Mouse (Mus musculus) limb, embryonic 11.5 days (tissue): ENCODE results near the gene Nrg4. TPM values are rescaled to one million over a fixed set of nuclear protein-coding genes. Genes with fewer than 3 reads are reported as not detected.

Source experiments
- ATAC-seq: fragments of 200-750 bp; cut with Nextera tagmentation; 2 replicates; pipeline ENCODE4 v1.8.0; 2017; ENCODE audit warnings: low read depth; ENCODE audit not compliant: insufficient number of reproducible peaks, low FRiP score, low TSS enrichment
- DNase-seq: peaks from one replicate; pipeline ENCODE4 v3.0.0-alpha.2; 2015; ENCODE audit warnings: low spot score
- H3K27ac ChIP-seq: fragments of 300-500 bp; sonication (generic); replicated peaks from 2 replicates; pipeline ENCODE4 v1.5.1; 2014; ENCODE audit warnings: low read depth, mild to moderate bottlenecking, low read length
- H3K27me3 ChIP-seq: fragments of 300-500 bp; sonication (generic); 2 replicates; pipeline ENCODE4 v1.6.1; 2014; ENCODE audit warnings: mild to moderate bottlenecking, low read length, mixed read lengths; ENCODE audit not compliant: control insufficient read depth, insufficient read depth
- H3K36me3 ChIP-seq: fragments of 300-500 bp; sonication (generic); 2 replicates; pipeline ENCODE4 v1.6.1; 2014; ENCODE audit warnings: mild to moderate bottlenecking, low read length, moderate library complexity, mixed read lengths; ENCODE audit not compliant: control insufficient read depth, insufficient read depth
- H3K4me1 ChIP-seq: fragments of 300-500 bp; sonication (generic); 2 replicates; pipeline ENCODE4 v1.6.1; 2014; ENCODE audit warnings: low read length, mixed read lengths; ENCODE audit not compliant: control insufficient read depth, insufficient read depth
- H3K4me2 ChIP-seq: fragments of 300-500 bp; sonication (generic); 2 replicates; pipeline ENCODE4 v1.6.1; 2014; ENCODE audit warnings: low read depth, mild to moderate bottlenecking, moderate library complexity; ENCODE audit not compliant: severe bottlenecking
- H3K4me3 ChIP-seq: fragments of 300-500 bp; sonication (generic); 2 replicates; pipeline ENCODE4 v1.5.1; 2014; ENCODE audit warnings: low read depth, low read length
- H3K9ac ChIP-seq: fragments of 300-500 bp; sonication (generic); 2 replicates; pipeline ENCODE4 v1.6.1; 2014; ENCODE audit warnings: mild to moderate bottlenecking, low read length
- H3K9me3 ChIP-seq: fragments of 300-500 bp; sonication (generic); 2 replicates; pipeline ENCODE4 v1.6.1; 2016; ENCODE audit warnings: low read length; ENCODE audit not compliant: control insufficient read depth
- WGBS: fragments of 180-500 bp; shearing (Covaris S2); extraction: QIAGEN DNeasy Blood & Tissue Kit; methylation state at CpG from one replicate; pipeline ENCODE4 v1.1.7; 2014; 5-methylcytosine and 5-hydroxymethylcytosine counted together
- polyA plus RNA-seq: library from polyadenylated mRNA; unstranded; fragments of >200 nt; fragmentation: Nextera tagmentation; extraction: Ambion mirVana; gene quantifications from 2 replicates; pipeline ENCODE4 v1.2.1, GENCODE M21; 2014

Nrg4 gene
- polyA plus RNA-seq, 1 experiment from 2014 or later: 1.5 TPM

DNA sequence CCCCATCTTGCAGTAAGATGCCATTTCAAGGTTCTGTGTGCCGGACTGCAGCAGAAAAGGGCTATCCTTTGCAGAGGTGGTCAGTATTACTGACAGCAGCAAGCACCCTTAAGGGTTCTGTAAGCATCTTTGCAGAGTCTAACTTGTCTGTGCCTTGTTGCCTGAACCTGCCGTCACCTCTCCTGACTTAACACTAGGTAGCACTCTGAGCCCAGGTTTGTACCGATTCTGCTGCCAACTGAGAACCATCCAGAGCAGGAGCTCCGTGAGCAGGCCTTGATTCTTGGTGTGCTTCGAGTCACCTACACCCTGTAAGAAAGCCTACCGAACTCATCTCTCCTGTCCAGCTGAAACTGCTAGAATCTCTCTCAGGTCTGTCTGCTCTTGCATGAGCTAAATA is 95.1 kb downstream of the Nrg4 start:
- 69% methylated on average over 6 of the region's 6 CpGs for WGBS
- H3K4me3 ChIP-seq: no peak overlapping the region

DNA sequence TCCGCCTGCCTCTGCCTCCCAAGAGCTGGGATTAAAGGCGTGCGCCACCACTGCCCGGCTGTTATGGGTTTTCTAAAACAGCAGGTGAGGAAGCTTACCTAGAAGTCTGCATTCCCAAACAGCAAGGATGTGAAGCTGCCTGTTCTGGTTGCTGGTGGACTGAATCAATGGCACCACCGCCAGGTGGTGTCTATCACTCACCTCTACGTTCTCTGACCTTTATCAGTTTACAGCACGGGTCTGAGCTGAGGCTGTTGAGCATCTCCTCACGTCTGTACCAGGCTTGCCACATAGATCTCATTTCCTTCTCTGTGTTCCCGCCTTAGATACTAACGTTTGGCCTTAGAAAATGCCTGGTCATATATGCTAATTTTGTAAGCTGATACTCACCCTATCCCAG is 97.6 kb downstream of the Nrg4 start:
- whole genome bisulfite sequencing: 66% methylated on average over 10 of the region's 10 CpGs
- ATAC-seq (no peak), DNase-seq (no peak)
- Histone ChIP-seq H3K9ac (no peak overlapping the region), H3K4me1 (no peaks in the 10 kb centered on the region), H3K27me3 (no peaks in the 10 kb centered on the region), H3K9me3 (no peaks in the 10 kb centered on the region), H3K36me3 (no peaks in the 10 kb centered on the region; the same call in 1 of the 2 replicates), H3K27ac (no peak overlapping the region), H3K4me2 (no peak overlapping the region), H3K4me3 (no peak overlapping the region)

More for the DNA sequence above, 95.1 kb downstream of the Nrg4 start:
- ATAC-seq (no peak), DNase-seq (no peak)
- Histone ChIP-seq H3K9ac (no peak overlapping the region), H3K27me3 (no peaks in the 10 kb centered on the region), H3K27ac (no peak overlapping the region), H3K36me3 (no peaks in the 10 kb centered on the region), H3K4me2 (no peak overlapping the region), H3K4me1 (no peaks in the 10 kb centered on the region), H3K9me3 (no peaks in the 10 kb centered on the region)

DNA sequence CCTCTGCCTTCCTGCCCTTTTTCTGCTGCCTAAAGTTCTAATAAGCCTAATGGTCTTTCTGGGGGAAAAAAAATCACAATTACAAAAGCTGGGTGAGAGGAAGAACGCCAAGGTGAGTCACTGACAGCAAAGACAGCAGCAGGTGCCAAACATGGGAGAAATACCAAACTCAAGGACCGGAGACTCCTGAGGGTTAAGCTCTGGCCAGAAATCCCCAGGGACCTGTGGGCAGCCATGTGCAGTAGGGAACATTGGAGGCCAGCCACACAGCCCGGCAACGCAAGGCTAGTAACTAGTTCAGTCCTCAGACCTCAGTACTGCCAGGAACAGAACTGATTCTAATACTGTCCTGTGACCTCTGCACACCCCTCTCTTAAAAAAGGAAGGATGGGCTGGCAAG is 98.5 kb downstream of the Nrg4 start:
- H3K4me1 ChIP-seq: no peaks in the 10 kb centered on the region
- H3K9ac ChIP-seq: no peak overlapping the region
- 90% methylated on average over 4 of the region's 4 CpGs for WGBS
- H3K4me3 ChIP-seq: no peak overlapping the region
- H3K9me3 ChIP-seq: no peaks in the 10 kb centered on the region
- DNase-seq (no peak), ATAC-seq (no peak)
- H3K4me2 ChIP-seq: no peak overlapping the region
- H3K36me3 ChIP-seq: peaks cover 4% of the 10 kb centered on the region
- H3K27me3 ChIP-seq: no peaks in the 10 kb centered on the region
- H3K27ac ChIP-seq: no peak overlapping the region

DNA sequence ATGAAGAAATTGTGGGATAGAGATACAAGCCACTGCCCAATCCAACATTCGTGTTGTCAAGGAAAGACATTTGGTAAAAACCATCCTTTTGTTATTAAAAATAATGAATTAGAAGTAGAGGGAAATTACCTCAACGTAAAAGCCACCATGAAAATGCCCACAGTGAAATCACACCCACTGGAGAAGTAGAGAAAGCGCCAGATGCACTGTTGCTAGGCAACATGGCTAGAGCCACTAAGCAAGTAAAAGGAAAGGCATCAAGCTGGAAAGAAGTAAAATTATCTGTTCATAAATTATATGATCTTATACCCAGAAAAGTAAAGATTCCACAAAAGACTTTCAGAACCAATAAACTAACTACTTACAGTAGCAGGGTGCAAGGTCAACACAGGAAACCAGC is 100.4 kb downstream of the Nrg4 start:
- Histone ChIP-seq H3K4me1 (no peaks in the 10 kb centered on the region), H3K4me2 (no peak overlapping the region), H3K9ac (no peak overlapping the region), H3K9me3 (no peaks in the 10 kb centered on the region), H3K27me3 (no peaks in the 10 kb centered on the region), H3K4me3 (no peak overlapping the region), H3K36me3 (peaks cover 12% of the 10 kb centered on the region), H3K27ac (no peak overlapping the region)
- DNase-seq: no peak
- 93% methylated on average over 3 of the region's 3 CpGs for WGBS
- ATAC-seq: no peak

DNA sequence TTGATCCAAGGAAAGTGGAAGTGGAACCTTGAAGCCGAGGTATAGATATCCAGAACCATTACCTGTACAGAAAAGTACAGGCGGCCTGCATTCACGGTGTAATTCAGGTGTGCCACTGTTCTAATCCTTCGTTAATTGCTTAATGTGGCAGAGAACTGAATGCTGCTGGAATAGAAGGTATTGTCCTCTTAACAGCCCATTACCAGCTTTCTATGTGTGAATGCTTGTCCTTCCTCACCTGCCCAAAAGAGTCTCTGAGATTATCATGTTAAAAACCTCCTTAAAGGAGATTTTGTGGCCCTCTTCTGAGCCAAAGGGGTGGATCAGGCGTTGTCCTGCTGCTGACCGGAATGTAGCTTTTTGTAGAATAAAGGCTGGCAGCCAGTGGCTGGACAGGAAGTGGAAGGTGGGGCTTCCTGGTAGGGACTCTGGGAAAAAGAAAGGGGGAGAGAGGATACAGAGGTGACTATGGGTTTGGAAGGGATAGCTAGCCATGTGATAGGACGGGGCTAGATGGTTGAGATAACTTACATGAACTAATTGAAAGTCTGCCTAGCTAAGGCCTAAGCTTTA is 101.4 kb downstream of the Nrg4 start:
- ATAC-seq: no peak
- 91% methylated on average over 7 of the region's 7 CpGs for WGBS

DNA sequence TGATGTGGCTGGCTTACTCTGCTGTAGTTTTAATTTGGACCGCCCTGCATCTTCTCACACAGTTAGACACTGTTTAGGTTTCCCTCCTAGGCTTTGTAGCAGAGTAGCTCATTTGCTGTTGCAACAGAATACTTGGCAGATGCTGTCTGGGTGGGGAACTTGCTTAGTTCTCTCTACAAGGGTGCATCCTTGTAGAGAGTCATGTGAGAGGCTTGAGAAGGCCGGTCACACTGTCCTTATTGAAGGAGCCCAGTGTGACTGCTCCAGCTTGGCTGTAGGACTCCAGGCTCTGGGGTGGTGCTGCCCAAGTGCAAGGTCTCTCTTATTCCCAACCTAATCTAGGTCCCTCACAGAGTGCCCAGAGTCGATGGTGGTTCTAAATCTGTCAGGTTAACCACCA is 109.3 kb downstream of the Nrg4 start:
- no peaks in the 10 kb centered on the region for H3K9me3 ChIP-seq
- no peak overlapping the region for H3K27ac ChIP-seq
- no peaks in the 10 kb centered on the region for H3K27me3 ChIP-seq
- H3K4me3 ChIP-seq: no peak overlapping the region
- ATAC-seq: no peak
- H3K9ac ChIP-seq: no peak overlapping the region
- no peak overlapping the region for H3K4me2 ChIP-seq
- no peak for DNase-seq
- H3K4me1 ChIP-seq: no peaks in the 10 kb centered on the region
- peaks cover 19% of the 10 kb centered on the region for H3K36me3 ChIP-seq
- WGBS: 96% methylated on average over 3 of the region's 3 CpGs

More for the DNA sequence above, 101.4 kb downstream of the Nrg4 start:
- Histone ChIP-seq H3K36me3 (peaks cover 18% of the 10 kb centered on the region), H3K27me3 (no peaks in the 10 kb centered on the region), H3K4me1 (no peaks in the 10 kb centered on the region), H3K9ac (no peak overlapping the region), H3K27ac (no peak overlapping the region), H3K4me3 (no peak overlapping the region), H3K9me3 (no peaks in the 10 kb centered on the region), H3K4me2 (no peak overlapping the region)
- DNase-seq: no peak

DNA sequence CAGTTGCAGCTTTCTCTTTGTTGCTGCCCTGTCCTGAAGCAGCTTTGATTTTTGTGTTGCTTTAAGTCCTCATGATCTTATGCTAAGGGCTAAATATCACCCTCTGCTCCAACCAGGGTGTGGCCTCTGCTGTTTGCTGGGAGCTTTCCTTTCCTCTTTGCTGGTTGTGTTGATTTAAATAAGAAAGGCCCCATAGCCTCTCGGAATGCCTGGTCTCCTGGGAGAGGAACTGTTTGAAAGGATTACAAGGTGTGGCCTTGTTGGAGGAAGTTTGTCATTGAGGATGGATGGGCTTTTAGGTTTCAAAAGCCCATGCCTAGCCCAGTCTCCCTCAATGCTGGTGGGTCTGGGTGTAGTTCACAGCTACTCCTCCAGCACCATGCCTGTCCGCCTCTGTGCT is 110.6 kb downstream of the Nrg4 start:
- Histone ChIP-seq H3K27me3 (no peaks in the 10 kb centered on the region), H3K4me2 (no peak overlapping the region), H3K36me3 (peaks cover 14% of the 10 kb centered on the region), H3K4me1 (no peaks in the 10 kb centered on the region), H3K27ac (no peak overlapping the region), H3K9ac (no peak overlapping the region), H3K4me3 (no peak overlapping the region), H3K9me3 (no peaks in the 10 kb centered on the region)
- 82% methylated on average over 2 of the region's 2 CpGs for WGBS
- ATAC-seq (no peak), DNase-seq (no peak)

DNA sequence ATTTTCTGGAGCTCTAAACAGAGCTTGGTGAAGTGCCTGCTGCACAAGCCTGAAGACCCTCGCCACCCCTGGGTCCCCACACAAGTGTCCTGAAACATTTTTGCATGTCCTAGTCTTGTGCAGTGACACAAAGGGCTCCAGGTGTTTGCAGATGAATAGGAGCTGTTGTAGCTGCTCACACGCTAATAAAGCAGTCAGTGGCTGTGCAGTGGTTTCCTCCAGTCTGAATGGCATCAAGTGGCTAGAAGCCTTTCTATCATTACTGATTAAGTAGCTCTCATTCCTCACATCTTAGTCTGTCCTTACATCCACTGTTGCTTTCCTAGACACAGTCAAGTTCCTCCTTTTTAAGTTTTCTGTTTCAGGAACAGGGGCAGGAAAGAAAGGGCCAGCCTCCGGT is 111.0 kb downstream of the Nrg4 start:
- Histone ChIP-seq H3K4me2 (no peak overlapping the region), H3K4me1 (no peaks in the 10 kb centered on the region)

DNA sequence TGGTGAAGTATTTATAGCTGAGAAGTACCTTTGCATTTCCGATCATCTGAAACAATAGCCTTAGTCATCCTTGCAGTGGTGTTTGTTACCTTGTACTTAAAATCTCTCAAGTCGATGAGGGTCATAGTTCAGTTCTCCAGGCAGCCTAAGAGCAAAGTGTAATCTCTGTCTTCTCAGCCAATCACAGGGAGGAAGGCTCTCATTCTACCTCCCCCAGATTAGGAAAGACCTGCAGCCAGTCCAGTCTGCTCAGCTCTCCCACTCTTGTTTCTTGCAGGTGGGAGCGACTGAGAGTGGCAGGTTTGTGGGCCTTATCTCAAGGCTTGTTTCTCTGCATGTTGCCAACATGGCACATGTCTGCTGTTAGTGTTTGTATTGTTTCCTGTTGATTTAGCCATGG is 111.6 kb downstream of the Nrg4 start:
- no peak for DNase-seq
- Histone ChIP-seq H3K27me3 (no peaks in the 10 kb centered on the region), H3K4me2 (no peak overlapping the region), H3K9me3 (no peaks in the 10 kb centered on the region), H3K27ac (no peak overlapping the region), H3K9ac (no peak overlapping the region), H3K4me3 (no peak overlapping the region), H3K36me3 (peaks cover 9% of the 10 kb centered on the region; the same call in 1 of the 2 replicates), H3K4me1 (0 out of 2 replicates have a peak, but pooled peaks cover under 1% of the 10 kb centered on the region)
- no peak for ATAC-seq
- 84% methylated on average over 3 of the region's 3 CpGs for WGBS

More for the DNA sequence above, 111.0 kb downstream of the Nrg4 start:
- no peak overlapping the region for H3K9ac ChIP-seq
- DNase-seq (no peak), ATAC-seq (no peak)
- H3K4me3 ChIP-seq: no peak overlapping the region
- no peaks in the 10 kb centered on the region for H3K27me3 ChIP-seq
- H3K36me3 ChIP-seq: peaks cover 12% of the 10 kb centered on the region
- H3K9me3 ChIP-seq: no peaks in the 10 kb centered on the region
- H3K27ac ChIP-seq: no peak overlapping the region
- 92% methylated on average over 3 of the region's 3 CpGs for WGBS
